Comparison of ENCODE assay signal across 28 mouse cellular contexts in the genomic region with DNA sequence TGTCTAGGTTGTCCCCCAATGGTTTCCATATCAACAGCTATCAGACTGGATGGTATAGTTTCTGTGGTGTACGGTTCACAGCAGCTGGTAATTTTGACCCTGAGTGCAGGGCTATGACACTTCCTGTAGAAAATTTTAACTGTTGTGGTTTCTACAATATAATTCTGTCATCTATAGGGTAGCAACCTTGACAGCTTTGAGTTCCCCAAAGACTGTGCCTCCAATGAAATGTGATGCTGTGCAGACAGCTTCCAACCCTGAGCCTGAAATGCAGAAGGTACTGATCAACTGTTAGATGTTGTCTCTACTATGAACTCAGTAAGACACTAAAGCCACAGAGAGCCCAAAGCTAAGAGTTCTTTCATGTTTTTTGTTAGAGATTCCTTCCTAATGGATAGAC.
"Had no signal": no experiment of that assay in that cellular context is flagged by ENCODE, and none has a peak within 500 bp of the region (broad histone marks: within the 10 kb centered on the region; RNA-seq: fewer than 3 reads in every experiment).

No protein-coding gene starts in this region.

- H3K9me3 ChIP-seq: embryonic facial prominence, embryonic 10.5 days; embryonic facial prominence, embryonic 12.5 days; embryonic facial prominence, embryonic 13.5 days; embryonic facial prominence, embryonic 15.5 days; forebrain, embryonic 10.5 days; forebrain, embryonic 12.5 days; forebrain, embryonic 13.5 days; forebrain, embryonic 15.5 days had no signal

- H3K27me3 ChIP-seq: embryonic facial prominence, embryonic 12.5 days; embryonic facial prominence, embryonic 13.5 days; embryonic facial prominence, embryonic 15.5 days; forebrain, embryonic 12.5 days; forebrain, embryonic 13.5 days; forebrain, embryonic 15.5 days had no signal

- H3K27ac ChIP-seq: embryonic facial prominence, embryonic 10.5 days; embryonic facial prominence, embryonic 12.5 days; embryonic facial prominence, embryonic 13.5 days; embryonic facial prominence, embryonic 15.5 days; forebrain, embryonic 10.5 days; forebrain, embryonic 12.5 days; forebrain, embryonic 13.5 days; forebrain, embryonic 15.5 days; gastrocnemius, adult 2 months; heart, adult 2 months had no signal

- H3K36me3 ChIP-seq: embryonic facial prominence, embryonic 10.5 days; embryonic facial prominence, embryonic 12.5 days; embryonic facial prominence, embryonic 13.5 days; embryonic facial prominence, embryonic 15.5 days; forebrain, embryonic 10.5 days; forebrain, embryonic 12.5 days; forebrain, embryonic 15.5 days had no signal

- H3K4me2 ChIP-seq: embryonic facial prominence, embryonic 12.5 days; embryonic facial prominence, embryonic 13.5 days; embryonic facial prominence, embryonic 15.5 days; forebrain, embryonic 12.5 days; forebrain, embryonic 13.5 days; forebrain, embryonic 15.5 days had no signal

- H3K4me1 ChIP-seq: embryonic facial prominence, embryonic 12.5 days; embryonic facial prominence, embryonic 13.5 days; embryonic facial prominence, embryonic 15.5 days; forebrain, embryonic 15.5 days had no signal

- ATAC-seq: forebrain, embryonic 13.5 days; forebrain, embryonic 14.5 days; forebrain, embryonic 15.5 days; forebrain, embryonic 16.5 days; forebrain, postnatal 0 days had no signal

- H3K4me3 ChIP-seq: embryonic facial prominence, embryonic 10.5 days; embryonic facial prominence, embryonic 12.5 days; embryonic facial prominence, embryonic 13.5 days; embryonic facial prominence, embryonic 15.5 days; erythroblast, embryonic 14.5 days; forebrain, embryonic 10.5 days; forebrain, embryonic 12.5 days; forebrain, embryonic 13.5 days; forebrain, embryonic 15.5 days; gastrocnemius, adult 2 months; heart, adult 2 months had no signal

- H3K9ac ChIP-seq: embryonic facial prominence, embryonic 12.5 days; embryonic facial prominence, embryonic 13.5 days; embryonic facial prominence, embryonic 15.5 days; forebrain, embryonic 12.5 days; forebrain, embryonic 13.5 days; forebrain, embryonic 15.5 days; forebrain, postnatal 0 days had no signal

- DNase-seq: cerebellum, adult 8-10 months; cerebellum, adult 9-10 months; cerebellum, adult 9-11 months; cerebellum, postnatal 10 days; cerebellum, postnatal 14 days; cerebellum, postnatal 25 days; cerebellum, postnatal 36 days; embryo, embryonic 11 days; forebrain, postnatal 0 days; gastrocnemius, adult 2 months; gastrocnemius, postnatal 10 days; gastrocnemius, postnatal 14 days; gastrocnemius, postnatal 25 days; gastrocnemius, postnatal 36 days; heart, adult 11 months; heart, adult 18-20 months; heart, adult 2 months had no signal
